Mouse (Mus musculus): Measurements from ENCODE around the gene Ptpn11. TPM values are rescaled to one million over a fixed set of nuclear protein-coding genes. Genes with fewer than 3 reads are reported as not detected.

The Ptpn11 gene
- total RNA-seq, 1 experiment, result 40.2 TPM

- no peak for DNase-seq (ENCODE audit: low read depth, low spot score)
- H3K27ac ChIP-seq (ENCODE audit: insufficient read depth, low read depth, low read length, poor library complexity, severe bottlenecking), result no peak overlapping the region
- H3K9ac ChIP-seq (ENCODE audit: insufficient read depth, low read depth, low read length, poor library complexity, severe bottlenecking), result no peak overlapping the region
- H3K4me1 ChIP-seq (ENCODE audit: control insufficient read depth in 2 of 2, insufficient read depth in 2 of 2, low read length in 2 of 2, poor library complexity in 1 of 2), result no peaks in the 10 kb centered on the region
- H3K4me3 ChIP-seq (ENCODE audit: insufficient read depth in 1 of 2, low read depth in 1 of 2, low read length in 2 of 2, poor library complexity in 1 of 2, severe bottlenecking in 1 of 2), result no peak overlapping the region
- in situ Hi-C loops (cut with MboI; ENCODE audit: low sequenced_read_pairs in 2 of 2, unreplicated experiment in 2 of 2), result no loop called here
- TF ChIP-seq ZC3H11A (IDR thresholded peaks at IDR 0.05; ENCODE audit: borderline replicate concordance, low read depth, low read length) (no peak), MAFK (IDR thresholded peaks at IDR 0.05; ENCODE audit: insufficient read depth, low read depth, low read length) (no peak), HCFC1 (IDR thresholded peaks at IDR 0.05; ENCODE audit: borderline replicate concordance, insufficient read depth, low read length) (no peak), CHD2 (IDR thresholded peaks at IDR 0.05; ENCODE audit: low read depth, low read length) (no peak), ZNF384 (IDR thresholded peaks at IDR 0.05; ENCODE audit: low read depth, low read length) (no peak)
- no peaks in the 10 kb centered on the region for H3K9me3 ChIP-seq (ENCODE audit: control insufficient read depth, insufficient read depth, low read depth, low read length)
- peaks cover 26% of the 10 kb centered on the region for H3K36me3 ChIP-seq (ENCODE audit: control insufficient read depth, insufficient read depth, low read length, poor library complexity, severe bottlenecking)
Observed at GRCm38 (mm10) chr5:121202467-121202866, 11.3 kb upstream of the Ptpn11 start.

- H3K4me1 ChIP-seq (ENCODE audit: control insufficient read depth in 2 of 2, insufficient read depth in 2 of 2, low read length in 2 of 2, poor library complexity in 1 of 2), result no peaks in the 10 kb centered on the region
- no peak overlapping the region for H3K4me3 ChIP-seq (ENCODE audit: insufficient read depth in 1 of 2, low read depth in 1 of 2, low read length in 2 of 2, poor library complexity in 1 of 2, severe bottlenecking in 1 of 2)
- peaks cover 20% of the 10 kb centered on the region for H3K36me3 ChIP-seq (ENCODE audit: control insufficient read depth, insufficient read depth, low read length, poor library complexity, severe bottlenecking)
- DNase-seq (ENCODE audit: low read depth, low spot score), result no peak
- H3K9me3 ChIP-seq (ENCODE audit: control insufficient read depth, insufficient read depth, low read depth, low read length), result no peaks in the 10 kb centered on the region
- H3K9ac ChIP-seq (ENCODE audit: insufficient read depth, low read depth, low read length, poor library complexity, severe bottlenecking), result no peak overlapping the region
- in situ Hi-C loops (cut with MboI; ENCODE audit: low sequenced_read_pairs in 2 of 2, unreplicated experiment in 2 of 2), result no loop called here
- TF ChIP-seq ZNF384 (IDR thresholded peaks at IDR 0.05; ENCODE audit: low read depth, low read length), result 0 out of 2 replicates have a peak, but pooled peaks have one; percentile 41
- no peak for TF ChIP-seq ZC3H11A (IDR thresholded peaks at IDR 0.05; ENCODE audit: borderline replicate concordance, low read depth, low read length)
- H3K27ac ChIP-seq (ENCODE audit: insufficient read depth, low read depth, low read length, poor library complexity, severe bottlenecking), result no peak overlapping the region
Observed at GRCm38 (mm10) chr5:121201739-121202138, 10.5 kb upstream of the Ptpn11 start.

GRCm38 (mm10) chr5:121198376-121198775 lies 7.2 kb upstream of the Ptpn11 start:
- TF ChIP-seq ZNF384 (IDR thresholded peaks at IDR 0.05; ENCODE audit: low read depth, low read length) (no peak), HCFC1 (IDR thresholded peaks at IDR 0.05; ENCODE audit: borderline replicate concordance, insufficient read depth, low read length) (no peak), MAFK (IDR thresholded peaks at IDR 0.05; ENCODE audit: insufficient read depth, low read depth, low read length) (no peak), CHD2 (IDR thresholded peaks at IDR 0.05; ENCODE audit: low read depth, low read length) (no peak), ZC3H11A (IDR thresholded peaks at IDR 0.05; ENCODE audit: borderline replicate concordance, low read depth, low read length) (no peak)
- in situ Hi-C loops (cut with MboI; ENCODE audit: low sequenced_read_pairs in 2 of 2, unreplicated experiment in 2 of 2), result no loop called here
- no peak overlapping the region for H3K9ac ChIP-seq (ENCODE audit: insufficient read depth, low read depth, low read length, poor library complexity, severe bottlenecking)
- H3K9me3 ChIP-seq (ENCODE audit: control insufficient read depth, insufficient read depth, low read depth, low read length), result no peaks in the 10 kb centered on the region
- no peak for DNase-seq (ENCODE audit: low read depth, low spot score)
- no peaks in the 10 kb centered on the region for H3K4me1 ChIP-seq (ENCODE audit: control insufficient read depth in 2 of 2, insufficient read depth in 2 of 2, low read length in 2 of 2, poor library complexity in 1 of 2)
- H3K27ac ChIP-seq (ENCODE audit: insufficient read depth, low read depth, low read length, poor library complexity, severe bottlenecking), result no peak overlapping the region
- H3K36me3 ChIP-seq (ENCODE audit: control insufficient read depth, insufficient read depth, low read length, poor library complexity, severe bottlenecking), result no peaks in the 10 kb centered on the region
- H3K4me3 ChIP-seq (ENCODE audit: insufficient read depth in 1 of 2, low read depth in 1 of 2, low read length in 2 of 2, poor library complexity in 1 of 2, severe bottlenecking in 1 of 2), result no peak overlapping the region

- Histone ChIP-seq H3K36me3 (ENCODE audit: control insufficient read depth, insufficient read depth, low read length, poor library complexity, severe bottlenecking) (no peaks in the 10 kb centered on the region), H3K4me3 (ENCODE audit: insufficient read depth in 1 of 2, low read depth in 1 of 2, low read length in 2 of 2, poor library complexity in 1 of 2, severe bottlenecking in 1 of 2) (no peak overlapping the region), H3K4me1 (ENCODE audit: control insufficient read depth in 2 of 2, insufficient read depth in 2 of 2, low read length in 2 of 2, poor library complexity in 1 of 2) (no peaks in the 10 kb centered on the region), H3K27ac (ENCODE audit: insufficient read depth, low read depth, low read length, poor library complexity, severe bottlenecking) (no peak overlapping the region), H3K9me3 (ENCODE audit: control insufficient read depth, insufficient read depth, low read depth, low read length) (no peaks in the 10 kb centered on the region), H3K9ac (ENCODE audit: insufficient read depth, low read depth, low read length, poor library complexity, severe bottlenecking) (no peak overlapping the region; the same call in 1 of the 2 replicates)
- TF ChIP-seq MAFK (IDR thresholded peaks at IDR 0.05; ENCODE audit: insufficient read depth, low read depth, low read length), result no peak
- no peak for TF ChIP-seq ZC3H11A (IDR thresholded peaks at IDR 0.05; ENCODE audit: borderline replicate concordance, low read depth, low read length)
- no peak for TF ChIP-seq CHD2 (IDR thresholded peaks at IDR 0.05; ENCODE audit: low read depth, low read length)
- no peak for TF ChIP-seq HCFC1 (IDR thresholded peaks at IDR 0.05; ENCODE audit: borderline replicate concordance, insufficient read depth, low read length)
- no peak for TF ChIP-seq ZNF384 (IDR thresholded peaks at IDR 0.05; ENCODE audit: low read depth, low read length)
- DNase-seq (ENCODE audit: low read depth, low spot score), result no peak
- in situ Hi-C loops (cut with MboI; ENCODE audit: low sequenced_read_pairs in 2 of 2, unreplicated experiment in 2 of 2), result no loop called here
Observed at GRCm38 (mm10) chr5:121197337-121197736, 6.1 kb upstream of the Ptpn11 start.

GRCm38 (mm10) chr5:121196764-121197163 lies 5.6 kb upstream of the Ptpn11 start:
- Histone ChIP-seq H3K9ac (ENCODE audit: insufficient read depth, low read depth, low read length, poor library complexity, severe bottlenecking) (no peak overlapping the region), H3K36me3 (ENCODE audit: control insufficient read depth, insufficient read depth, low read length, poor library complexity, severe bottlenecking) (no peaks in the 10 kb centered on the region), H3K4me1 (ENCODE audit: control insufficient read depth in 2 of 2, insufficient read depth in 2 of 2, low read length in 2 of 2, poor library complexity in 1 of 2) (no peaks in the 10 kb centered on the region), H3K9me3 (ENCODE audit: control insufficient read depth, insufficient read depth, low read depth, low read length) (no peaks in the 10 kb centered on the region), H3K4me3 (ENCODE audit: insufficient read depth in 1 of 2, low read depth in 1 of 2, low read length in 2 of 2, poor library complexity in 1 of 2, severe bottlenecking in 1 of 2) (no peak overlapping the region), H3K27ac (ENCODE audit: insufficient read depth, low read depth, low read length, poor library complexity, severe bottlenecking) (no peak overlapping the region)
- no peak for TF ChIP-seq HCFC1 (IDR thresholded peaks at IDR 0.05; ENCODE audit: borderline replicate concordance, insufficient read depth, low read length)
- DNase-seq (ENCODE audit: low read depth, low spot score), result no peak
- in situ Hi-C loops (cut with MboI; ENCODE audit: low sequenced_read_pairs in 2 of 2, unreplicated experiment in 2 of 2), result no loop called here

All from ES-E14 (cell line).